Mouse (Mus musculus) heart, embryonic 16.5 days (tissue): ENCODE results near the gene Rbpms2. TPM values are rescaled to one million over a fixed set of nuclear protein-coding genes. Genes with fewer than 3 reads are reported as not detected.

Experiments
- polyA plus RNA-seq: library from polyadenylated mRNA; unstranded; fragments of >200 nt; fragmentation: Nextera tagmentation; extraction: Ambion mirVana; gene quantifications from 2 replicates; pipeline ENCODE4 v1.2.1, GENCODE M21; 2015

Rbpms2 gene
- polyA plus RNA-seq, 1 experiment from 2014 or later, result 105 TPM

Other genes starting within 250 kb of the Rbpms2 start
- 1.4 and 1.8 TPM in 2 replicates for gene Kbtbd13, start 238.0 kb upstream of the Rbpms2 start, polyA plus RNA-seq
- gene Rasl12, start 231.1 kb upstream of the Rbpms2 start, polyA plus RNA-seq, result 8.4 and 11.6 TPM in 2 replicates
- gene Slc51b, start 206.7 kb upstream of the Rbpms2 start, polyA plus RNA-seq, result 0.70 TPM in 1 of 2 replicates, not detected in the other
- 13.7 and 15.0 TPM in 2 replicates for gene Mtfmt, start 193.9 kb upstream of the Rbpms2 start, polyA plus RNA-seq
- 59.9 and 61.9 TPM in 2 replicates for gene Spg21, start 168.7 kb upstream of the Rbpms2 start, polyA plus RNA-seq
- gene Ankdd1a, start 109.5 kb upstream of the Rbpms2 start, polyA plus RNA-seq, result not detected in 2 replicates
- 11.0 and 12.0 TPM in 2 replicates for gene Plekho2, start 49.6 kb upstream of the Rbpms2 start, polyA plus RNA-seq
- gene Pif1, start 42.5 kb upstream of the Rbpms2 start, polyA plus RNA-seq, result 11.9 and 13.9 TPM in 2 replicates
- 299 and 313 TPM in 2 replicates for gene Oaz2, start 38.4 kb downstream of the Rbpms2 start, polyA plus RNA-seq
- 4.2 and 5.1 TPM in 2 replicates for gene Zfp609, start 197.9 kb downstream of the Rbpms2 start, polyA plus RNA-seq